Mouse (Mus musculus) hindbrain, embryonic 13.5 days (tissue): ENCODE results near the gene Wdr91. TPM values are rescaled to one million over a fixed set of nuclear protein-coding genes. Genes with fewer than 3 reads are reported as not detected.

ENCODE experiments used
- ATAC-seq: fragments of 200-750 bp; cut with Nextera tagmentation; 2 replicates; pipeline ENCODE4 v1.8.0; 2017; ENCODE audit warnings: moderate TSS enrichment; ENCODE audit not compliant: low FRiP score
- H3K27ac ChIP-seq: fragments of 300-500 bp; sonication (generic); 2 replicates; pipeline ENCODE4 v1.5.1; 2015; ENCODE audit warnings: inconsistent platforms, mild to moderate bottlenecking, moderate library complexity
- H3K27me3 ChIP-seq: fragments of 300-500 bp; sonication (generic); 2 replicates; pipeline ENCODE4 v1.6.1; 2015; ENCODE audit warnings: mild to moderate bottlenecking, inconsistent platforms
- H3K36me3 ChIP-seq: fragments of 300-500 bp; sonication (generic); 2 replicates; pipeline ENCODE4 v1.6.1; 2015; ENCODE audit warnings: mild to moderate bottlenecking, inconsistent platforms
- H3K4me1 ChIP-seq: fragments of 300-500 bp; sonication (generic); replicated peaks from 2 replicates; pipeline ENCODE4 v1.6.1; 2015; ENCODE audit warnings: inconsistent platforms
- H3K4me2 ChIP-seq: fragments of 300-500 bp; sonication (generic); 2 replicates; pipeline ENCODE4 v1.6.1; 2015; ENCODE audit warnings: inconsistent platforms, mild to moderate bottlenecking, moderate library complexity
- H3K4me3 ChIP-seq: fragments of 300-500 bp; sonication (generic); 2 replicates; pipeline ENCODE4 v1.5.1; 2015; ENCODE audit warnings: mild to moderate bottlenecking, inconsistent platforms
- H3K9ac ChIP-seq: fragments of 300-500 bp; sonication (generic); 2 replicates; pipeline ENCODE4 v1.6.1; 2015; ENCODE audit warnings: mild to moderate bottlenecking, inconsistent platforms
- H3K9me3 ChIP-seq: fragments of 300-500 bp; sonication (generic); 2 replicates; pipeline ENCODE4 v1.6.1; 2016; ENCODE audit warnings: inconsistent platforms
- WGBS: fragments of 180-500 bp; shearing (Covaris S2); methylation state at CpG from one replicate; pipeline ENCODE4 v1.1.7; 2015; 5-methylcytosine and 5-hydroxymethylcytosine counted together
- polyA plus RNA-seq: library from polyadenylated mRNA; unstranded; fragments of >200 nt; fragmentation: Nextera tagmentation; extraction: Ambion mirVana; gene quantifications from 2 replicates; pipeline ENCODE4 v1.2.1, GENCODE M21; 2015

Gene Wdr91
- polyA plus RNA-seq, 1 experiment from 2014 or later = 12.5 TPM

DNA sequence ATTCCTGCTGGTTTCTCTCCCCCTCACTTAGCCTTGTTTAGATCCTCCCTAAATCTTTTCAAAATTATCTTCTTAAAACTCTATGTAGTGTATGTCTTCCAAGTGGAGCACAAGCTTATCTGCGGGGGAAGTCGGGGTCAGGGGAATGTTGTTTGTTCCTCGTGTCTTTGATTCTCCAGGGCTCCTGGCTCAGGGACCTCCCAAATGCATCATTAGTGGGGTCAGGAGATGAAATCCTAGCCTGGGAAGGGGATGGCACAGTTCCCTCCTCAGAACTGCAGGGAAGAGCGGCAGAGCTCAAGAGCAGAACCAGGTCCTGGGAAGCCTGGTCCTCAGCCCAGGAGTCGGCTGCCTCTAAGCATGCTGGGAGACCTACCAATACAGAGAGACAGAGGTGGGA lies 45.5 kb downstream of the Wdr91 start:
- no peak overlapping the region for H3K27ac ChIP-seq
- no peak overlapping the region for H3K9ac ChIP-seq
- 81% methylated on average over 5 of the region's 5 CpGs for WGBS
- H3K36me3 ChIP-seq = no peaks in the 10 kb centered on the region
- H3K4me2 ChIP-seq = no peak overlapping the region
- no peaks in the 10 kb centered on the region for H3K27me3 ChIP-seq
- H3K4me1 ChIP-seq = 0 out of 2 replicates have a peak, but pooled peaks cover 6% of the 10 kb centered on the region
- H3K4me3 ChIP-seq = no peak overlapping the region
- H3K9me3 ChIP-seq = no peaks in the 10 kb centered on the region
- no peak for ATAC-seq

DNA sequence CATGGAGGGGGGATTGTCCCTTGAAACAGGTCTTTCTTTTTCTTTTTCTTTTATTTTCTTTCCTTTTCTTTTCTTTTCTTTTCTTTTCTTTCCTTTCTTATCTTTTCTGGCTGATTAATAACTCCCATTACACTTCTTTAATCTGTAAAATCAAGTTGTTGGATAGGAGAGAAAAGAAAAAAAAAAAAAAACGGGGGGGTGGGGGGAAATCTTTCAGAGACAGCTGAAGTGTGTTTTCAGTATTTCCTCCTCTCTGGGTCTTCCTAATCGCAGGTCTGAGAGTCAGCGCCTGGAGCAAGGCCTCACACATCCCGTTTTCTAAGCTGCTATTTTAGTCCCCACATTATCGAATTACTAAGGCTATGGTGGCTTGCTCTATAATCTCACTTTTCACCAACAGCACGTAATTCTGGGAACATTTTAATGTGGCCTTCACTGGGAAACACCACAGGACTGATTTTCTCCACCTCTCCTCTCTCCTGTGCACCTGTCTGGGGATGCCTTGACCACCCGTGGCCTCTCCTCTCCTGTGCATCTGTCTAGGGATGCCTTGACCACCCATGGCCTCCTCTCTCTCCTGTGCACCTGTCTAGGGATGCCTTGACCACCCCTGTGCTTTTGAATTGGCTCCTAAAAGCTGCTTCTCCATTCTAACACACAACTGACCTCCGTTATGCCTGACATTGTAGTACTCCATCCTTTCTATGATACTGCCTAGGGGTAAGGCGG lies 46.7 kb downstream of the Wdr91 start:
- H3K4me1 ChIP-seq = 0 out of 2 replicates have a peak, but pooled peaks cover 6% of the 10 kb centered on the region
- no peak for ATAC-seq
- H3K27ac ChIP-seq = no peak overlapping the region
- H3K4me2 ChIP-seq = no peak overlapping the region
- no peaks in the 10 kb centered on the region for H3K27me3 ChIP-seq
- H3K36me3 ChIP-seq = no peaks in the 10 kb centered on the region
- H3K9me3 ChIP-seq = no peaks in the 10 kb centered on the region
- H3K9ac ChIP-seq = no peak overlapping the region
- 75% methylated on average over 9 of the region's 9 CpGs for WGBS
- H3K4me3 ChIP-seq = no peak overlapping the region

DNA sequence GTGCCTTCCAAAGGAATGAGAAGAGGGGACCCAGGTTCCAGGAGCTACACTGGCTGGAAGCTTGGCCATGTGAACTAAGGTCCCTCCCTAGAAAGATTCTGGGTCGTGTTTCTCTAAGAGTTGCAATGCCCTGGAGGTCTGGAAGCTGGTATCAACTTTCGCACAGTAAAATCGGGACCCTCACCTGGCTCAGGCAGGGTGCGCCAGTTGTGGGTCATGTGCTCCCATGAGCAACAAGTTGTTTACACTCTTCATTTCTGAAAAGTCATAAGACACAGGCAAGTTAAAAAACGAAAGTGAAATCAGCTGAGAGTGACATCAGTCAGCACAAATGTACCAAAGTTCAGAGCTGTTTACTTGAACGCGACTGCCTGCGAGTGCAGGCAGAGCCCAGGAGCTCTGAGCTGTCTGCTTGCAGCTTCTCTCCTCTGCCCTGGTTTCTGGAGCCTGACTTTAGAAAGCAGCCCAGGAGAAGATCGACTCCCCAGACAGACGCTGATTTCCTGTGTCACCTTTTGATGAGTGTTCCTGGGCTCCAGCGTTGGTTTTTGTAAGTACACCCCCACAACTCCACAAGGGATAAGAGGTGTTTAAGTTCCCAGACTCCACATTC lies 47.8 kb downstream of the Wdr91 start, which contains the start of gene Tmem140:
Gene Tmem140 (plus strand): TSS at position 356 of the 613 bp plus-strand sequence.
- 0 out of 2 replicates have a peak, but pooled peaks cover 6% of the 10 kb centered on the region for H3K4me1 ChIP-seq
- no peak within 1 kb of the TSS for H3K4me3 ChIP-seq
- no peak within 1 kb of the TSS for H3K4me2 ChIP-seq
- no peak within 1 kb of the TSS for H3K9ac ChIP-seq
- H3K27me3 ChIP-seq = no peaks in the 10 kb centered on the region
- WGBS = 61% methylated on average over 11 of the region's 11 CpGs
- H3K27ac ChIP-seq = no peak within 1 kb of the TSS
- no peak for ATAC-seq
- H3K9me3 ChIP-seq = no peaks in the 10 kb centered on the region
- H3K36me3 ChIP-seq = no peaks in the 10 kb centered on the region

DNA sequence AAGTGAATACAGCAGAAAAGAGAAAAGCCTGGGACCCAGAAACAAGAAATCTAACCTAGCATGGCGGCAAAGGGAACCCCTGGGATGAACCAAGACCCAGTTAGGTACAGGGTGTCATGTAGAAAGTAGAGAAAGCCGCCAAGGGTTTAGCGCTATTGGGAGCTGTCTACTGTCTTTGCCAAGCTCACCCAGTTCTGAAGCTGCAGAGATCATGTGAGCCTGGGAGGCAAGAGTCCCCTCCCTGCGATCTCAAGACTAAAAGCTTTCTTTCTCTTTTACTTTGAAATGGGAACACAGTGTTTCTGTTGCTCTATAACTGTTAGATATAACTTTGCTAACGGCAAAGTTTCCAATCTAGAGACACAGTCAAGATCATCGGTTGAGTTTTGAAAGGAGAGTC lies 48.3 kb downstream of the Wdr91 start:
- no peak for ATAC-seq
- no peak overlapping the region for H3K4me2 ChIP-seq
- 93% methylated on average over 6 of the region's 6 CpGs for WGBS

DNA sequence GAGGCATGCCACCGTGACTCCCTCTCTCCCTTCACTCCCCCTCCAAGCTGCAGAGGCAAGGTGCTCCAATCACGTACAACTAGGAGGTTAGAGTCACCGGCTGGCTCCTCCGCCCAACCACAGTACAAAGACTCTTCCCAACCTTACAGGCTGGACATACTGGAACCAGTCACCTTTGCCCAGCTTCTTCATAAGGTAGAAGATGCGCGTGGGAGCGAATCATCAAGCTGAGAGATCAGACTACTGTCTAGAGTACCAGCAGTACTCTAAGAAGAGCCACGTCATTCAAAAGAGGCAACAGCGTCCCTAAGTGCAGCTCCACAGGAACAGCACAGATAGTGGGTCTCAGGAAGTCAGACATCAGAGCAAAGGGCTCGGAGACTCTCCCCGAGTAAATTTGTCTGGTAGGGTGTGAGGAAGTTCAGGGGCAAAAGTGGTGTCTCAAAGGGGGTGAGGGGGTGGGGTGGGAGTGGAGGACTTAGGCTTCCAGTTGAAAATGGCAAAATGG lies 49.1 kb downstream of the Wdr91 start:
- Histone ChIP-seq H3K27me3 (no peaks in the 10 kb centered on the region), H3K9ac (no peak overlapping the region), H3K9me3 (no peaks in the 10 kb centered on the region), H3K4me2 (no peak overlapping the region), H3K4me1 (0 out of 2 replicates have a peak, but pooled peaks cover under 1% of the 10 kb centered on the region), H3K27ac (no peak overlapping the region), H3K36me3 (no peaks in the 10 kb centered on the region), H3K4me3 (no peak overlapping the region)
- 92% methylated on average over 11 of the region's 11 CpGs for WGBS
- no peak for ATAC-seq

More for the DNA sequence above, 48.3 kb downstream of the Wdr91 start:
- no peak overlapping the region for H3K4me3 ChIP-seq
- H3K9ac ChIP-seq = no peak overlapping the region
- no peak overlapping the region for H3K27ac ChIP-seq
- H3K36me3 ChIP-seq = no peaks in the 10 kb centered on the region
- H3K27me3 ChIP-seq = no peaks in the 10 kb centered on the region
- 0 out of 2 replicates have a peak, but pooled peaks cover 6% of the 10 kb centered on the region for H3K4me1 ChIP-seq
- H3K9me3 ChIP-seq = no peaks in the 10 kb centered on the region

DNA sequence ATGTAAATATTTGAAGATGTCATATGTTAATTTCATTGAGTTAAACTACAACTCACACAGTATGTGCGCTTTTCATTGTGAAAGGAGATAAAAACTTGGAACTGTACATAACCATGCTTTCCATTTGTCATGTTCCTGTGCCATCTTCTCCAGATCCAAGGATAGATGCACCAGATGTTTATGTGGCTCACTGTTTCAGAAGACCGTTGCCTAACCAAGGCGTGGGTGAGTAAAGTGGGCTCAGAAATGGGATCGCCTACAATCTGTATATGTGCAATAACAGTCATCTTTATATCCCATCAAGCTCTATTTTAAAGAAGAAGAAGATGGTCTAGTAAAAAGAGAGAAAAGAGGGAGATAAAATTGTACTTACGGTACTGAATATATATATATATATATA lies 78.3 kb downstream of the Wdr91 start:
- Histone ChIP-seq H3K27ac (no peak overlapping the region), H3K4me1 (no peaks in the 10 kb centered on the region), H3K27me3 (no peaks in the 10 kb centered on the region), H3K9ac (no peak overlapping the region), H3K4me2 (no peak overlapping the region), H3K36me3 (no peaks in the 10 kb centered on the region), H3K9me3 (no peaks in the 10 kb centered on the region), H3K4me3 (no peak overlapping the region)
- WGBS = 97% methylated on average over 5 of the region's 5 CpGs
- ATAC-seq = no peak

Other genes starting within 250 kb of the Wdr91 start
- gene Agbl3, start 130.4 kb downstream of the Wdr91 start, polyA plus RNA-seq = 9.2 and 10.3 TPM in 2 replicates
- gene Tmem140, start 47.7 kb downstream of the Wdr91 start, polyA plus RNA-seq = 1.3 and 1.6 TPM in 2 replicates
- 10.1 and 11.2 TPM in 2 replicates for gene Cyren, start 32.8 kb downstream of the Wdr91 start, polyA plus RNA-seq
- gene Stra8, start 9.3 kb upstream of the Wdr91 start, polyA plus RNA-seq = not detected in 2 replicates
- gene Slc23a4, start 77.5 kb upstream of the Wdr91 start, polyA plus RNA-seq = 0.56 and 0.57 TPM in 2 replicates
- gene Cnot4, start 222.8 kb upstream of the Wdr91 start, polyA plus RNA-seq = 36.3 and 37.6 TPM in 2 replicates